17 mouse cellular contexts compared by ENCODE assay signal in genomic region chr13:113242129-113242528, GRCm38 (mm10). TPM values are rescaled to one million over a fixed set of nuclear protein-coding genes. Genes with fewer than 3 reads are reported as not detected.
DNase-seq lines count a peak whose midpoint lies in the region; ATAC-seq and TF ChIP-seq lines count a peak whose summit lies in the region.
"Had no signal": no experiment of that assay in that cellular context is flagged by ENCODE, and none has a peak within 500 bp of the region (broad histone marks: within the 10 kb centered on the region; RNA-seq: fewer than 3 reads in every experiment).

No protein-coding gene starts in this region.

- no peak for TF ChIP-seq POLR2A in kidney, adult 2 months (IDR thresholded peaks at IDR 0.05; ENCODE audit: low read depth, low read length)
- no peak for TF ChIP-seq POLR2A in bone marrow macrophage, adult 2 months (IDR thresholded peaks at IDR 0.05; ENCODE audit: borderline replicate concordance, low read depth, low read length)

- ATAC-seq in megakaryocyte progenitor cell, adult 5-6 weeks (replicated peaks; ENCODE audit: poor library complexity): peak; percentile 87

- TF ChIP-seq CTCF in kidney, adult 2 months (conservative IDR thresholded peaks at IDR 0.05; ENCODE audit: insufficient read depth, insufficient read length, low read depth, low read length): no peak
- no peak for TF ChIP-seq CTCF in bone marrow macrophage, adult 2 months (IDR thresholded peaks at IDR 0.05; ENCODE audit: low read depth, low read length)

- DNase-seq in kidney, adult 2 months: peak; percentile 29
- no peak for DNase-seq in kidney, postnatal 14 days
- peak; percentile 56 for DNase-seq in CD4-positive helper T cell, adult 2 months (ENCODE audit: low read depth, low spot score)
- DNase-seq in adrenal gland, postnatal 10 days: no peak
- no peak for DNase-seq in yolk sac, embryonic 10.5 days (ENCODE audit: low spot score)
- no peak for DNase-seq in gastrocnemius, postnatal 36 days
- DNase-seq: cerebellum, adult 9-10 months; midbrain, embryonic 14.5 days; right cerebral cortex, postnatal 4 days had no signal

- H3K27ac ChIP-seq in kidney, adult 2 months (ENCODE audit: insufficient read depth, low read depth, low read length): no peak overlapping the region
- peak overlapping the region; percentile 86 for H3K27ac ChIP-seq in bone marrow macrophage, adult 2 months (ENCODE audit: insufficient read depth, low read depth, low read length)
- H3K27ac ChIP-seq: embryonic facial prominence, embryonic 10.5 days; limb, embryonic 13.5 days; lung, embryonic 15.5 days; neural tube, embryonic 12.5 days had no signal

- H3K36me3 ChIP-seq in kidney, adult 2 months (ENCODE audit: control insufficient read depth, insufficient read depth, low read length): no peaks in the 10 kb centered on the region
- H3K36me3 ChIP-seq: embryonic facial prominence, embryonic 10.5 days; limb, embryonic 13.5 days; lung, embryonic 15.5 days; neural tube, embryonic 12.5 days had no signal

- H3K4me3 ChIP-seq in kidney, adult 2 months (ENCODE audit: insufficient read depth, low read depth, low read length): no peak overlapping the region
- no peak overlapping the region for H3K4me3 ChIP-seq in bone marrow macrophage, adult 2 months (ENCODE audit: insufficient read depth, low read length)
- H3K4me3 ChIP-seq: embryonic facial prominence, embryonic 10.5 days; limb, embryonic 13.5 days; lung, embryonic 15.5 days; neural tube, embryonic 12.5 days had no signal

- WGBS in kidney, adult 2 months: 45% methylated on average over 6 of the region's 6 CpGs

- intact Hi-C loops in gastrocnemius, postnatal 36 days (cut with DNase I): no loop called here

- no peaks in the 10 kb centered on the region for H3K4me1 ChIP-seq in kidney, adult 2 months (ENCODE audit: control insufficient read depth, insufficient read depth, low read length)
- peaks cover 14% of the 10 kb centered on the region for H3K4me1 ChIP-seq in bone marrow macrophage, adult 2 months (ENCODE audit: control insufficient read depth, insufficient read depth, low read length)
- H3K4me1 ChIP-seq: embryonic facial prominence, embryonic 10.5 days; limb, embryonic 13.5 days; lung, embryonic 15.5 days; neural tube, embryonic 12.5 days had no signal

- H3K27me3 ChIP-seq in kidney, adult 2 months (replicated peaks; ENCODE audit: control insufficient read depth, insufficient read depth, low read length): no peaks in the 10 kb centered on the region
- H3K27me3 ChIP-seq: limb, embryonic 13.5 days; lung, embryonic 15.5 days; neural tube, embryonic 12.5 days had no signal

RNA-seq across cellular contexts. Expression of gene Gzmk, which starts 16.4 kb away (rescaled TPM):
- not detected in 2 replicates for polyA plus RNA-seq in kidney, adult 2 months (2012; rRNA removed)
- polyA plus RNA-seq in bone marrow macrophage, adult 2 months (2012; ENCODE audit: insufficient read depth, insufficient read length, missing spikeins): not detected in 2 replicates
- not detected in 2 replicates for total RNA-seq in megakaryocyte progenitor cell, adult 5-6 weeks (2015)
- total RNA-seq in megakaryocyte progenitor cell, adult 5-6 weeks (2017): not detected in 2 replicates
- not detected for total RNA-seq in adrenal gland, postnatal 10 days (2021)
- not detected for total RNA-seq in gastrocnemius, postnatal 36 days (2021)
- total RNA-seq: heart, postnatal 25 days had no signal
- polyA plus RNA-seq: embryonic facial prominence, embryonic 10.5 days; intestine, embryonic 14.5 days; limb, embryonic 13.5 days; lung, embryonic 15.5 days; midbrain, embryonic 14.5 days; neural tube, embryonic 12.5 days had no signal

RNA-seq across cellular contexts. Expression of gene Esm1, which starts 32.7 kb away (rescaled TPM):
- 16.4 and 16.6 TPM in 2 replicates for polyA plus RNA-seq in kidney, adult 2 months (2012; rRNA removed)
- polyA plus RNA-seq in bone marrow macrophage, adult 2 months (2012; ENCODE audit: insufficient read depth, insufficient read length, missing spikeins): not detected in 2 replicates
- total RNA-seq in megakaryocyte progenitor cell, adult 5-6 weeks (2015): 0.27 TPM in 1 of 2 replicates, not detected in the other
- not detected in 2 replicates for total RNA-seq in megakaryocyte progenitor cell, adult 5-6 weeks (2017)
- total RNA-seq in adrenal gland, postnatal 10 days (2021): 1 to 10 TPM; 5.6 to 6.3 TPM
- total RNA-seq in gastrocnemius, postnatal 36 days (2021): under 1 TPM; 0.39 to 0.56 TPM

RNA-seq across cellular contexts. Expression of gene BC067074, which starts 50.8 kb away (rescaled TPM):
- polyA plus RNA-seq in kidney, adult 2 months (2012; rRNA removed): 6.9 and 10.0 TPM in 2 replicates
- polyA plus RNA-seq in bone marrow macrophage, adult 2 months (2012; ENCODE audit: insufficient read depth, insufficient read length, missing spikeins): not detected in 2 replicates
- 0.10 TPM in 1 of 2 replicates, not detected in the other for total RNA-seq in megakaryocyte progenitor cell, adult 5-6 weeks (2015)
- total RNA-seq in megakaryocyte progenitor cell, adult 5-6 weeks (2017): 0.14 TPM in 1 of 2 replicates, not detected in the other
- 1 to 10 TPM; 2.3 to 4.7 TPM for total RNA-seq in adrenal gland, postnatal 10 days (2021)
- total RNA-seq in gastrocnemius, postnatal 36 days (2021): 1 to 10 TPM in 1 of 2 experiments, under 1 TPM in 1; 0.69 to 1.4 TPM

Comparison
In these comparisons a context has a peak if more than half of its experiments do, and no peak if none do; other contexts are left out.
1. DNase-seq: peak in kidney, adult 2 months (single experiment) and CD4-positive helper T cell, adult 2 months (single experiment); none in kidney, postnatal 14 days (single experiment), adrenal gland, postnatal 10 days (single experiment), yolk sac, embryonic 10.5 days (single experiment) and gastrocnemius, postnatal 36 days (0 of 2).
2. RNA of gene Esm1, which starts 32.7 kb away (total RNA-seq): 5.6 to 6.3 TPM in adrenal gland, postnatal 10 days; 0.39 to 0.56 TPM in gastrocnemius, postnatal 36 days and 0.27 TPM in megakaryocyte progenitor cell, adult 5-6 weeks; every median in the first group is over 4 times any median in the second.